Mouse (Mus musculus): ENCODE results near the gene Vmn2r94.

Vmn2r94 gene

GRCm38 (mm10) chr17:18277656-18278055 lies at the start of gene Vmn2r94:
Gene Vmn2r94 (minus strand): TSS chr17:18277756.
- DNase-seq (ENCODE audit: low read depth, low spot score): no peak

GRCm38 (mm10) chr17:18323031-18323430 lies 45.5 kb upstream of the Vmn2r94 start:
- no peak for DNase-seq (ENCODE audit: low read depth, low spot score)

GRCm38 (mm10) chr17:18297799-18298198 lies 20.2 kb upstream of the Vmn2r94 start, which contains the start of gene Vmn2r93:
Gene Vmn2r93 (plus strand): TSS chr17:18298099.
- no peak for DNase-seq (ENCODE audit: low read depth, low spot score)

GRCm38 (mm10) chr17:18236931-18237330 lies 40.6 kb downstream of the Vmn2r94 start:
- DNase-seq (ENCODE audit: low read depth, low spot score): no peak

DNA sequence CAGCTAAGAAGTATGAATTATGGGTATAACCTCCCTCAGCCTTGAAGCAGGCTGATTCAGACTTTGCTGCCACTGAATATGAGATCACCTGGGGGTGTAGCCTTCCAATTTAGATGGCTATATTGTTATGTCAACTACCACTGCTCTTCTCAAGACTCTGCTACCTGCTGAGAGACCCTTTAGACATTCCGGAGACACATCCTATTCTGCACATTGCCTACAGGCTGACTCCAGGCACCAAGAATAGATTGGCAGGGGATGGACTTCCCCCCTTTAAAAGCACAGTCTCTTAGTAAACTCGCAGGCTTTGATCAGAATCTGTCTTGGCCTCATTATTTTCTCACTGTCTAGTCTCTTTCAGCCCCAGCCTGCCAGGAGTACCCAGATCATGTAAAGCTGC lies 45.6 kb downstream of the Vmn2r94 start:
- no peak for DNase-seq (ENCODE audit: low read depth, low spot score)

DNA sequence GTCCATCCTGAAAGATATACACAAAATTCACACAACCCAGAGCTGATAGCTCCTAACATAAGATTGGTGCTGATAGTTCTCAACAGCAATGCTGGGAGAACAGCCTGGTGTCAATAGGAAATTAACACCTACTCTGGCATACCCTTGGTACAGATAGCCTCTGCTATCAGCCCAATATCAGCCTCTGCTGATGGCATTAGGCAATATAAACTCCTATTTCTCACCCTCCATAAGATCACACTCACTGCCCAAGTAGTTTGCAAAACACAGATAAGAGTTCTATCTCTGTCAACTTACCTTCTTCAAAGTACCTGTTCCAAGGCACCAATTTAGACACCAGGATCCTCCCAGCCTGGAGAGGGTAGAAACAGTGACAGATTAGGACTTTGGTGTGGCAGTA lies 56.3 kb downstream of the Vmn2r94 start:
- no peak for DNase-seq (ENCODE audit: low read depth, low spot score)

Data from brain, embryonic 18.5 days (tissue).